Mouse (Mus musculus): ENCODE data around the gene Tube1. TPM values are rescaled to one million over a fixed set of nuclear protein-coding genes. Genes with fewer than 3 reads are reported as not detected.

The Tube1 gene
- polyA plus RNA-seq, 1 experiment from 2014 or later, result 20.5 TPM

DNA sequence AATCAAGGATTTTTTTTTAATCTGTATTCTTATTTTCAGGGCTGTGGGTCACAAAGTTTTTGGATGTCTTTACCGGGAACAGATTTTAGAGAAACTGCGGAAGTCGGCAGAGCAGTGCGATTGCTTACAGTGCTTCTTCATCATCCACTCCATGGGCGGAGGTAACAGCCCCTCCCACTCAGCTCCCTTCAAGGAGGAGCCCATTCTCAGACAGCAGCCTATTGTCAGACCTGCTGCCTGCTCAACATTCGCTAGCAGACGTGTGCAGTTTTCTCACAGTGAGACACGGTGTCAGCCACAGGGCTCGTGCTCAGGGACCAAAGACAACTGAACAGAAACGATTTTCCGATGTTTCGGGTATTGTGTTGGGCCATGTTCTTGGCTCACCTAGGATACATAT lies 8.4 kb downstream of the Tube1 start:
- H3K4me2 ChIP-seq, result no peak overlapping the region
- peaks cover 82% of the 10 kb centered on the region for H3K36me3 ChIP-seq (ENCODE audit: insufficient read depth)

DNA sequence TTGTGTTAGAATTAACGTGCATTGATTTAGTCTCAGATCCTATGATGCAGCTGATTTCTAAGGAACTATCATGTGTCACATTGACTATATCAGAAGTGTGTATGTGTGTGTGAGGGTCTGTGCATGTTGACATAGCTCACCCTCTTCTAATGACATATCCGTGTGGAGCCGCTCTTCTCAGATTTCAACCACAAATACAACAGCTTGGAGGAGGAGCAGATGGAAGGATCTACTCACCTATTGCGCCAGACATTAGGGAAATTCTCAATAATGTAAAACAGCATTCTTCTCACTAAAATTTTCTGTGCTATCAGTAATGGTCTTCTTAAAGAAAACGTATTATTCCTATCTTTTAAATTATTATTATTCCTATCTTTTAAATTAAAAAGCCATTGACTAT lies 22.9 kb downstream of the Tube1 start:
- H3K27me3 ChIP-seq (ENCODE audit: insufficient read depth, low read length), result no peaks in the 10 kb centered on the region
- H3K4me1 ChIP-seq (ENCODE audit: insufficient read depth), result no peaks in the 10 kb centered on the region
- H3K9me3 ChIP-seq (ENCODE audit: low read depth, low read length), result no peaks in the 10 kb centered on the region
- TF ChIP-seq CTCF (IDR thresholded peaks at IDR 0.05; ENCODE audit: low read depth), result no peak
- no peak overlapping the region for H3K4me3 ChIP-seq (ENCODE audit: low read depth, low read length)
- no peak overlapping the region for H3K4me2 ChIP-seq
- H3K36me3 ChIP-seq (ENCODE audit: insufficient read depth), result 0 out of 2 replicates have a peak, but pooled peaks cover 7% of the 10 kb centered on the region
- DNase-seq (no peak), ATAC-seq (ENCODE audit: insufficient read depth) (no peak)
- no peak overlapping the region for H3K9ac ChIP-seq
- no peak overlapping the region for H3K27ac ChIP-seq (ENCODE audit: low read depth)
- 66% methylated on average over 5 of the region's 5 CpGs for WGBS

More for the DNA sequence above, 8.4 kb downstream of the Tube1 start:
- TF ChIP-seq CTCF (IDR thresholded peaks at IDR 0.05; ENCODE audit: low read depth), result no peak
- Histone ChIP-seq H3K27me3 (ENCODE audit: insufficient read depth, low read length) (no peaks in the 10 kb centered on the region), H3K27ac (ENCODE audit: low read depth) (no peak overlapping the region), H3K9ac (no peak overlapping the region), H3K9me3 (ENCODE audit: low read depth, low read length) (no peaks in the 10 kb centered on the region), H3K4me1 (ENCODE audit: insufficient read depth) (no peaks in the 10 kb centered on the region), H3K4me3 (ENCODE audit: low read depth, low read length) (no peak overlapping the region)
- ATAC-seq (ENCODE audit: insufficient read depth), result no peak
- WGBS, result 82% methylated on average over 12 of the region's 12 CpGs
- DNase-seq, result no peak

DNA sequence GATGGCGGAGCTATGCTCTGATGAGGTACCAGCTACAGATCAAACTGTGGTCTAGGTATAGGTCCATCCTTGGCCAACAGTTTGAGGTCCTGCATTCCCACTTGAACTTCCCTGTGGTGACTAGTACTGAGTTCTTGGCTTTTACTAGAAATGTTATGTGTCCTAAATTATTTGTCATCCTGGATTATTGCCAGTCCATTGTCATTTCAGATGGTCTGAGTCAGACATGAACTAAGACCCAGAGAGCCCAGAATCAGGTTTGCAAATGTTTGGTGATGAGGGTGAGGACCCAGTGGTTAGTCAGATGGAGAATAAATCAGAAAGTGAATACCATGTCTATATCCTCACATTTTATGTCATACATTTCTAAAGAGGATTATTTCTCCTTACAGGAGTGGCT lies 23.5 kb downstream of the Tube1 start:
- no peak for DNase-seq
- Histone ChIP-seq H3K4me3 (ENCODE audit: low read depth, low read length) (no peak overlapping the region), H3K4me1 (ENCODE audit: insufficient read depth) (no peaks in the 10 kb centered on the region), H3K36me3 (ENCODE audit: insufficient read depth) (0 out of 2 replicates have a peak, but pooled peaks cover 7% of the 10 kb centered on the region), H3K27me3 (ENCODE audit: insufficient read depth, low read length) (no peaks in the 10 kb centered on the region), H3K9ac (no peak overlapping the region), H3K4me2 (no peak overlapping the region), H3K9me3 (ENCODE audit: low read depth, low read length) (no peaks in the 10 kb centered on the region), H3K27ac (ENCODE audit: low read depth) (no peak overlapping the region)
- no peak for ATAC-seq (ENCODE audit: insufficient read depth)
- TF ChIP-seq CTCF (IDR thresholded peaks at IDR 0.05; ENCODE audit: low read depth), result no peak
- 91% methylated on average over 1 of the region's 1 CpGs for WGBS

DNA sequence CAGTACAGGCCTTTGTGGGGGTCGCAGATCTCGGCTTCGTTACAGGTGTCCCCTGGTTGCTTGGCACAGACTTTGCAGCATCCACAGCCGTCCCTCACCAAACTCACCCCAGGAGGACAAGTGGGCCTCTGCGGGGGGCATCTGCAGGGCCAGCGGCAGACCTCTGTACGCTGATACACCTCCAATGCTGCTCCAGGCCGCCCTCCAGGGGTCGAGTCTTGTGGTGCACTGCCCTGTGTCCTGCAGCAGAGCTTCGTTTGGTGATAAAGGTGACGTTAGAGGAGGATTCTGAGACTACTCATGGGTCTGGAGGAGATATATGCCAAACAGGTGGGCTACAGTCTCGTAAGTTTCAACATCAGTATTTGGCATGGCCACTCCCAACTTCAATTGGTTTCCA lies 24.5 kb downstream of the Tube1 start:
- no peak; the same call in 1 of the 2 replicates for TF ChIP-seq CTCF (IDR thresholded peaks at IDR 0.05; ENCODE audit: low read depth)
- H3K9me3 ChIP-seq (ENCODE audit: low read depth, low read length), result no peaks in the 10 kb centered on the region
- no peak for ATAC-seq (ENCODE audit: insufficient read depth)
- no peaks in the 10 kb centered on the region for H3K27me3 ChIP-seq (ENCODE audit: insufficient read depth, low read length)
- 54% methylated on average over 12 of the region's 12 CpGs for WGBS
- H3K9ac ChIP-seq, result no peak overlapping the region
- no peak overlapping the region for H3K4me3 ChIP-seq (ENCODE audit: low read depth, low read length)
- DNase-seq, result no peak
- no peak overlapping the region for H3K27ac ChIP-seq (ENCODE audit: low read depth)
- H3K36me3 ChIP-seq (ENCODE audit: insufficient read depth), result no peaks in the 10 kb centered on the region
- H3K4me2 ChIP-seq, result no peak overlapping the region
- H3K4me1 ChIP-seq (ENCODE audit: insufficient read depth), result no peaks in the 10 kb centered on the region

DNA sequence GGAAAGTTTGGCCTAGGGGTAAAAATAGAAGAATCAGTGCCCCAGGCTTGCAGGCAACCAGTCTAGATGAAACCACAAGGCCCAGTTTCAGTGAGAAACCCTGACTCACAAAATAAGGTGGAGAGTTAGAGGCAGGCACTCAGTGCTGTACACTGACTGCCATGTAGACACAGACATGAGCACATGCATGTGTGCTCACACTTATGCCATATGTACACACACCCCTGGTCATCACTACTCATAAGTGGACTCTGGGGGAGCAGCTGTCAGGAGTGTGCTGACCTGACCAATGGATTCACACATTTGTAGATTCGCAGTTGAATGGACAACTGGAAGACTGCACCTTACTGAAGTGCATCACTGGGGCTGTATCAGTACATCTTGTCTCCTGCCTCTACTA lies 27.6 kb downstream of the Tube1 start:
- WGBS, result 77% methylated on average over 1 of the region's 1 CpGs
- H3K9me3 ChIP-seq (ENCODE audit: low read depth, low read length), result no peaks in the 10 kb centered on the region
- DNase-seq, result no peak
- H3K4me3 ChIP-seq (ENCODE audit: low read depth, low read length), result no peak overlapping the region
- H3K4me2 ChIP-seq, result no peak overlapping the region
- ATAC-seq (ENCODE audit: insufficient read depth), result no peak
- no peak overlapping the region for H3K9ac ChIP-seq
- no peak for TF ChIP-seq CTCF (IDR thresholded peaks at IDR 0.05; ENCODE audit: low read depth)
- H3K27ac ChIP-seq (ENCODE audit: low read depth), result no peak overlapping the region
- no peaks in the 10 kb centered on the region for H3K36me3 ChIP-seq (ENCODE audit: insufficient read depth)
- H3K27me3 ChIP-seq (ENCODE audit: insufficient read depth, low read length), result no peaks in the 10 kb centered on the region
- H3K4me1 ChIP-seq (ENCODE audit: insufficient read depth), result no peaks in the 10 kb centered on the region; the same call in 1 of the 2 replicates

DNA sequence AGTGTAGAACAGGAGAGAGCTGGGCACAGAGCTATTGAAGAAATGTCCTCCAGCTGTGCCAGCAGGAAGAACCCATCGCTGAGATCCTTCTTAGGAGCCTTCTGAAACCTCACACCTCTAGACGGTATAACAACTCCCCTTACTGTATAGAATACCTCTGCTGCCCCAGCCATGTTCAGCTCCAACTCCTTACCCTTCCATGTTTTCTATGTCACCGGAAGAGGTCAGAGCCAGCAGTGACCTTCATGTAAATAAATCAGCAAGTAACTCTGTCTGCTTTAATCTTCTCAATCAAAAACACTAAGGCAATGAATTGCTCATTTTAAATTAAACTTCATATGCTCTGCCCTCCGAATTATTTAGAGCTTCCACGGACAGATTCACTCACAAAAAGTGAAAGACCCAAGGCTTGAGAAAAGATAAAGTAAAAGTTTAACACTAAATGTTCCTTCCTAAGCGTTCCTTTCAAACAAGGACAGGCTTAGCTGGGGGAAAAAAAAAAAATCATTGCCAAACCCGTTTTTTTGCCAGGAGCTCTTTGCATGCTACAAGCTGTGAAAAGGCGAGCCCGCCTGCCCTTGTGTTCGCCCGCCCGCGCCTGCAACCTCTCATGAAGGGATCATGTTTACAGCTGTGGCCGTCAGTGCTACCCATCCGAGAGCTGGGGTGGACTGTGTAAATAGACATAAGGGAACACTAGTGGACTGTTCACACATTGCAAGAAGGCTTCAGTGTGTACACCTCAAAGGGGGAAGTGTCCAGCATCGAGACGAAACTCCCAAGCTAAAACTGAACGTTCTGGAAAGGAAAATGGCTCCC lies 29.1 kb downstream of the Tube1 start:
- WGBS, result 17% methylated on average over 18 of the region's 18 CpGs
- peak; percentile 61; the same call in 1 of the 2 replicates for ATAC-seq (ENCODE audit: insufficient read depth)
- no peak overlapping the region for H3K4me3 ChIP-seq (ENCODE audit: low read depth, low read length)
- peak; percentile 21; the same call in 1 of the 2 replicates for TF ChIP-seq CTCF (IDR thresholded peaks at IDR 0.05; ENCODE audit: low read depth)
- H3K9me3 ChIP-seq (ENCODE audit: low read depth, low read length), result no peaks in the 10 kb centered on the region
- DNase-seq, result peak; percentile 65
- H3K36me3 ChIP-seq (ENCODE audit: insufficient read depth), result no peaks in the 10 kb centered on the region
- no peak overlapping the region for H3K9ac ChIP-seq
- H3K4me1 ChIP-seq (ENCODE audit: insufficient read depth), result no peaks in the 10 kb centered on the region; the same call in 1 of the 2 replicates
- H3K27ac ChIP-seq (ENCODE audit: low read depth), result no peak overlapping the region
- H3K4me2 ChIP-seq, result peak overlapping the region; percentile 52
- no peaks in the 10 kb centered on the region for H3K27me3 ChIP-seq (ENCODE audit: insufficient read depth, low read length)

DNA sequence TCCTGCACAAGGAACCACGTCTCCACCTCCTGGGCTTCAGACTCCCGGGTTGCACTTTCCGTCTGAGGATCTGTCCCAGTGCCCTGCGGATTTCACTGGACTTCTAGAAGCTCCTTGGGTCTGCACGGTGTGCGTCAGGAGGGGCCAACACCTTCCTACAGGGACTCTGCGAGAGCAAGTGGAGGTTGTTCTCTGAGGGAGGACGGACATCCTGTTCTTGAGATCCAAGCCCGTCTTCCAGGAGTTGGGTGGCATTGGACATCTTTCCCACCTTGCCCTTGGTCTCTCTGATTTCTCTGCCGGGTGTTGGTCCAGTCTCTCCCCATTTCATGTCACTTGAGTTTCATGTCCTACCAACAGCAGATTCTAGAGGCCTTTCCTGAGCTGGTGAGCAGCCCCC lies 29.9 kb downstream of the Tube1 start, which contains the start of gene Ccn6:
Ccn6 (minus strand) TSS at position 101 of the 400 bp plus-strand sequence.
- no peak for TF ChIP-seq CTCF (IDR thresholded peaks at IDR 0.05; ENCODE audit: low read depth)
- 79% methylated on average over 10 of the region's 10 CpGs for WGBS

More for the DNA sequence above, 29.9 kb downstream of the Tube1 start, which contains the start of gene Ccn6:
- no peaks in the 10 kb centered on the region for H3K36me3 ChIP-seq (ENCODE audit: insufficient read depth)
- no peak for DNase-seq
- peak within 1 kb of the TSS; percentile 52 for H3K4me2 ChIP-seq
- H3K27ac ChIP-seq (ENCODE audit: low read depth), result no peak within 1 kb of the TSS
- no peak within 1 kb of the TSS for H3K4me3 ChIP-seq (ENCODE audit: low read depth, low read length)
- H3K27me3 ChIP-seq (ENCODE audit: insufficient read depth, low read length), result no peaks in the 10 kb centered on the region
- no peaks in the 10 kb centered on the region for H3K9me3 ChIP-seq (ENCODE audit: low read depth, low read length)
- ATAC-seq (ENCODE audit: insufficient read depth), result no peak
- no peak within 1 kb of the TSS for H3K9ac ChIP-seq
- no peaks in the 10 kb centered on the region; the same call in 1 of the 2 replicates for H3K4me1 ChIP-seq (ENCODE audit: insufficient read depth)

Measured in lung, embryonic 14.5 days (tissue).